Mouse (Mus musculus) cortical plate, adult 2 months (tissue): Measurements from ENCODE around the gene Arid3a.

Experiments
- CTCF ChIP-seq: fragments of 200-500 bp; IDR thresholded peaks from 2 replicates; pipeline ENCODE4 v1.5.1; 2011; ENCODE audit warnings: mild to moderate bottlenecking, control low read depth, low read length; ENCODE audit not compliant: insufficient read depth; ENCODE audit errors: extremely low read depth
- POLR2A ChIP-seq: fragments of 200-500 bp; IDR thresholded peaks from 2 replicates; pipeline ENCODE4 v1.6.1; 2011; ENCODE audit warnings: mild to moderate bottlenecking, low read length, control low read depth; ENCODE audit not compliant: insufficient read depth; ENCODE audit errors: extremely low read depth

- no peak for TF ChIP-seq CTCF
- TF ChIP-seq POLR2A = no peak
These were observed 49.7 kb upstream of the Arid3a start for GRCm38 (mm10) chr10:79877174-79877573.
